Mouse (Mus musculus): Measurements from ENCODE around the gene Kras.
A peak's percentile ranks its signal among the peaks of the same experiment; 100 is the strongest.

The Kras gene

GRCm38 (mm10) chr6:145250185-145250791 lies at the start of gene Kras:
Gene Kras (minus strand): TSS chr6:145250239.
- peak; percentile 85 for DNase-seq (ENCODE audit: low spot score)

GRCm38 (mm10) chr6:145297626-145298025 lies 47.6 kb upstream of the Kras start:
- no peak for DNase-seq (ENCODE audit: low spot score)

GRCm38 (mm10) chr6:145296979-145297378 lies 46.9 kb upstream of the Kras start:
- DNase-seq (ENCODE audit: low spot score): no peak

- no peak for DNase-seq (ENCODE audit: low spot score)
Observed at GRCm38 (mm10) chr6:145295171-145295570, 45.1 kb upstream of the Kras start.

GRCm38 (mm10) chr6:145293156-145293555 lies 43.1 kb upstream of the Kras start:
- no peak for DNase-seq (ENCODE audit: low spot score)

GRCm38 (mm10) chr6:145291383-145292289 lies 41.6 kb upstream of the Kras start:
- peak; percentile 12 for DNase-seq (ENCODE audit: low spot score)

- no peak for DNase-seq (ENCODE audit: low spot score)
Observed at GRCm38 (mm10) chr6:145285656-145286055, 35.6 kb upstream of the Kras start.

GRCm38 (mm10) chr6:145284286-145284685 lies 34.2 kb upstream of the Kras start:
- no peak for DNase-seq (ENCODE audit: low spot score)

- DNase-seq (ENCODE audit: low spot score): no peak
Observed at GRCm38 (mm10) chr6:145277138-145277763, 27.2 kb upstream of the Kras start.

GRCm38 (mm10) chr6:145276265-145276780 lies 26.3 kb upstream of the Kras start:
- peak; percentile 30 for DNase-seq (ENCODE audit: low spot score)

- DNase-seq (ENCODE audit: low spot score): no peak
Observed at GRCm38 (mm10) chr6:145275586-145276219, 25.7 kb upstream of the Kras start.

- DNase-seq (ENCODE audit: low spot score): no peak
Observed at GRCm38 (mm10) chr6:145273971-145274620, 24.1 kb upstream of the Kras start.

GRCm38 (mm10) chr6:145272142-145272937 lies 22.3 kb upstream of the Kras start:
- DNase-seq (ENCODE audit: low spot score): no peak

- DNase-seq (ENCODE audit: low spot score): no peak
Observed at GRCm38 (mm10) chr6:145269313-145269845, 19.3 kb upstream of the Kras start.

- DNase-seq (ENCODE audit: low spot score): no peak
Observed at GRCm38 (mm10) chr6:145267692-145268091, 17.7 kb upstream of the Kras start.

GRCm38 (mm10) chr6:145262314-145262713 lies 12.3 kb upstream of the Kras start:
- no peak for DNase-seq (ENCODE audit: low spot score)

GRCm38 (mm10) chr6:145256701-145257073 lies 6.6 kb upstream of the Kras start:
- DNase-seq (ENCODE audit: low spot score): no peak

GRCm38 (mm10) chr6:145255952-145256700 lies 6.1 kb upstream of the Kras start:
- no peak for DNase-seq (ENCODE audit: low spot score)

GRCm38 (mm10) chr6:145250820-145251219 lies 781 bp upstream of the Kras start:
- no peak for DNase-seq (ENCODE audit: low spot score)

Measured in ovary, postnatal 14 days (tissue).